Mouse (Mus musculus): ENCODE measurements around the gene Nxph1.
A peak's percentile ranks its signal among the peaks of the same experiment; 100 is the strongest.

The Nxph1 gene

DNA sequence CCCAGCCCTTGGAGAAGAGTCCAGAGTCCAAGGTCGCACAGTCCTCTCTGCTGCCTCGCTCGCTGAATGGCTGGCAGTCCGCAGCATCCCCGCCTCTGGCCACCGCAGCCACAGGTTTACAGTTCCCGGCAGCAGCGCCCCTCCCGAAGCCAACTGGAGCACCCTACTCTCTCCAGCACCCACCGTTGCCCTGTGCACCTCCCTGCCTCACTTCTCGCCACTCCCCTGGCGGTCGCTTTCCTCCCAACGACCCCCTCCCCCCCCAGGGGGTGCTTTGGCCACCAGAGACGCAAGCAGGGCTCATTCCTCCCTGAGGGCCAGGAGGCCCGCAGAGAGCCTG lies at the start of gene Nxph1:
Nxph1 (plus strand) TSS at position 301 of the 340 bp plus-strand sequence.
- no peak for DNase-seq (ENCODE audit: inconsistent ontology term)

DNA sequence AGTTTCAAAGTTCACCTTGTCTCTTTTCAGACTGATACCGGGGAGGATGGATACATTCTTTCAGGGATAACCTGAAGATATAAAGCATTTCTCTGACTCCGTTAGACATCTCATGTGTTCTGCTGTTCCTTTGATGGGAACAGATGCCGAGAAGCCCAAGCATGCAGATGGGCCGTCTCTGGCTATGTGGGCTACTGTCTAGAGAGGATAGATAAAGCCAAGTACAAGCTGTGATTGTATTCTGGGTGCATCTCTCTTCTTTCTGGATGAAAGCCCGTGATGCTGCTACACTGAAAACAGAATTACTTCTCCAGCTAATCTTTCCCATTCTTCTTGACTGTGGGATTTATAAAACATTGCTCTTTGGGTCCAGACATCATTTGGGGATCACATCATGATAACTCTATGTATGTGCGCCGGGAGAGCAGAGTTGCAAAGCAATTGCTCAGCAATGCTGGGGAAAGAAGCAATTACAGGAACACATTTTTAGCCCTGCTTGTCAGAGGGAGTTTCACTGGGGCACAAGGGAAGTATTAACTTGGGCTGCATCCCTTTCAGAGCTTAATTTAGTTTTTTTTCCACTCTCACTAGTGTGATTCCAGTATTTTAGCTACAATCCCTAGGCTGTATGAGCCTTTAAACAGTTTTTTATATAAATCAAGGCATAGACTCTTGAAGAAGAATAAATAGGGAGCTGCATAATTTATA lies 48.1 kb upstream of the Nxph1 start:
- no peak for DNase-seq (ENCODE audit: inconsistent ontology term)

DNA sequence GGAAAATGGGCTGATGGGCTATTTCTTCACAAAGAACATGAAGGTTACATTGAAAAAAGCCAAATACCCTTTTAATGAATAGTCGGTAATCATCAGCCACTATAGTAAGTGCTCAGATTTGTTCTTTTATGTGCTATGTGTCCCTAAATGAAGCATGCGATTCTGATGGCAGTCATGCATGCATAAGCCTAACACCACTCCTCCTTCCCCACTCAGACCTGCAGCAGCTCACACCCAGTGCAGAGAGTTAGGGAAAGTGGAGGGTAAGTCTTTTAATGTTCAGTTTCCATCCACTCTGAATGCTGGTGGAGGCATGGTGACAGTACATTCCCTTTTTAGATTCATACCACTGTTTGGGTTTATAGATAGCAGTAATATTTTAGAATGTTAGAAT lies 47.5 kb upstream of the Nxph1 start:
- no peak for DNase-seq (ENCODE audit: inconsistent ontology term)

DNA sequence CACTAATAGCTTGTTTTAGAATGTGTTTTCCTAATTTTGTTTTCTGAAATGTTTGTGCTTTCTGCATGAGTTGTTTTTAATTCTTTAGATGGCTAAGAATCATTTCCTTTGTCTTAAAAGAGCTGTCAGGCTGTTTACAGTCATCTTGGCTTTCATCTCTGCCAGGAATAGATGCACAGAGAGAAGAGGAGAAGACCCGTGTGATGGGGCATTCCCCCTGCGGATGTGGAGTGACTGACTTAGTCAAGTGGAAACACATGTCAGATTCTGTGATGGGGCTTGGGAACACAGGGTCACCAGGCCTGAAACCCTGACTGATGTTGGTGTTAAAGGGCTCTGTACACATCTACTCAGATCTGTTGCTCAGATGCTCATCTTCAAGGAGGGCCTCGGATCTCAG lies 40.3 kb upstream of the Nxph1 start:
- no peak for DNase-seq (ENCODE audit: inconsistent ontology term)

DNA sequence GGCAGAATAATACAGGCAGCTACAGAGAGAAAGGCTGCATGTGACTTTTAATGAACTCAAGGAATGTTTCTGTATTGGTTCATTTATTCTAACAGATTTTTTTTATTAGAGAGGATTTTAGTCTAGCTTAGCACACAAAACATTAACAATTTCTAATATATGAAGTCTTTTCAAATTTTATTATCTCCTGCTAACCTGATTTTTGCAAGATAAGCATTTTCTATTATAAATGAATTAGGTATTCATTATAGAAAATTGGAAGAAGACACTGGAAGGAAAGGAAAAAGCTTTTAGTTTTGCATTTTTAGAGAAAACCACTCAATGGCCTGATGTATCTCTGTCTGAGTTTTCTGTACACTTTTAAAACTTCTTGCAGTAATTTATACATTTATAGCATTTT lies 34.8 kb upstream of the Nxph1 start:
- DNase-seq (ENCODE audit: inconsistent ontology term) = no peak

DNA sequence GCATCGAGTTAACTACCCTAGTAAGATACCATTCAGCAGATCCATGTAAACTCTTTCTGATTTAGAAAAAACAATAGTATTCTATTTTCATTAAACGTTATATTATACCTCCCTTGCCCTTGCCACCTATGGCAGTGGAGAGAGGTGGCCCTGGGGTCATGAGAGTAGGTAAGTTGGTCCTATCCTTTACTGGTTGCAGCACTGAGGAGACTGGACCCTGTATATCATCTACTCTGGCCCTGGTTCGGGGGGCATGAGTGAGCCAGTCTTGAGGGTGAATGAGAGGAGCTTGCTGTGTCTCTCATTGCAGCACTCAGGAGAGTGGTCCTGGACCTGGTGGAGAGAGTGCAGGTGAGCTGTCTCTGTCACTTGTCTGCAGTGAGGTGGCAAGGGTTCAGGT lies 33.5 kb upstream of the Nxph1 start:
- no peak for DNase-seq (ENCODE audit: inconsistent ontology term)

DNA sequence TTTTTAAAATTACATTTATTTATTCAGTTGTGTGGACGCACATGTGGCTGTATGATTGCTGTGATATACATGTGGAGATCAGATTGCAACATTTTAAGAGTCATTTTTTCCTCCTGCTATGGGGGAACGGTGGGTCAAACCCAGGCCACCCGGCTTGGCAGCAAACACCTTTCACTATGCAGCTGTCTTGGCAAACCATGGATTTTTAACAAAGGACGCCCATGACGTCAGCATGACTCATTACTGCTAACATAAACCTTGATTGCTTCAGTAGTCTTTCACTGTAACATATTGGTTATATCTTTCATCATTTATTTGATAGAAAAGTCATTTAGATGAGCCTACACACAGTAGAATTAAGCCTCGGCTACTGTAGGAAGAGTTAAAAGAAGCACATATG lies 23.8 kb upstream of the Nxph1 start:
- DNase-seq (ENCODE audit: inconsistent ontology term) = no peak

DNA sequence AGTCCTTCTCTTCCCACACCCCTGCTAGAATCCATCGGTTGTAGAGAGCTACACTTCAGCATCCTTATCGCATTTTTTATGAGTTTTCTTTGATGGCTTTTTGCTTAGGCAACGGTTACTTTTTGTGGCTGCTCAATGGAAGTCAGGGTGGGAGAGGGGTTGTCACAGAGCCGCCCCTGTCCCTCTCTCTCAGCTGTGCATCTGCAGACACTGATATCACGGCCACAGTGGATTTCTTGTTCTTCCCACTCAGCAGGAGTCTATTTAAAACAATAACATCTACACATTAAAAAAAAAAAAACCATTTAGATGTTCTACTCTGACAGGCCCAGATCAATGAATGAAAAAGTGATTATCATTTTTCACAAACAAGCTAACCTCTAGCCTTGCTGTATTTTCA lies 13.0 kb upstream of the Nxph1 start:
- no peak for DNase-seq (ENCODE audit: inconsistent ontology term)

DNA sequence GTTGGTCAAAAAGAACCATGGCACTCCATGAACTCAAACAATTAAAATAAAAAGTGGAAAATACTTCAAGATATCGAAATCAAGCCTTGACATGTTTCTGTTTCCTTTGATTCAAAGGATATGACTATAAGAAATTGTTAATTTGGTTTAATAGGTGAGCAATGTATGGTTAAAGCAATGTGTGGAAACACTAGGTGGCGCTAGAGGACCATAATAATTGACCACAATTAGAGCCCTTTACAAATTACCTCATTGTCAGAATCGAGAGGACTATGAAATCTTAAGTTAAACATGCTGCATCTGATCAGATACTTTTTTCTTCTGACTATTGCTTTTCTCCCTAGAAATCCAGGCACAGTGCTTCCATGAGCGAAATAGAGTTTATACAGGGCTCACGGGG lies 12.5 kb upstream of the Nxph1 start:
- DNase-seq (ENCODE audit: inconsistent ontology term) = peak; percentile 55

DNA sequence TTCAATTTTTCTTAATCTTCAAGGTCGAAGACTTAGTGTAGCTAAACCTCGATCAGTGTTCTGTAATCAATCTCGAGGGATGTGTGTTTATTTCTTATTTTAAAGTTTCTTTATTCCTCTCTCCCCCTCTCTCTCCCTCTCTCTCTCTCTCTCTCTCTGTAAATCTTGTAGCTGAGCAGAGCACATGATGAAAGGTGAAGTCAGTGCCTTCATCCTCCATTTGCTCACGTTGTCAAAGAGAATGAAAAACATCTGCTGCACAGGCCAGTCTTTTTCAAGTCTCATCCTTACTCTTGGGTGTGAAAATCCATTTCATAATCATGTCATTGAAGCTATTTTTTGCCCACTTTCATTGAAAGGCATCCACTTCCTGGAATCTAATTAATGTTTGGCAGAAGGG lies 12.1 kb upstream of the Nxph1 start:
- DNase-seq (ENCODE audit: inconsistent ontology term) = no peak

DNA sequence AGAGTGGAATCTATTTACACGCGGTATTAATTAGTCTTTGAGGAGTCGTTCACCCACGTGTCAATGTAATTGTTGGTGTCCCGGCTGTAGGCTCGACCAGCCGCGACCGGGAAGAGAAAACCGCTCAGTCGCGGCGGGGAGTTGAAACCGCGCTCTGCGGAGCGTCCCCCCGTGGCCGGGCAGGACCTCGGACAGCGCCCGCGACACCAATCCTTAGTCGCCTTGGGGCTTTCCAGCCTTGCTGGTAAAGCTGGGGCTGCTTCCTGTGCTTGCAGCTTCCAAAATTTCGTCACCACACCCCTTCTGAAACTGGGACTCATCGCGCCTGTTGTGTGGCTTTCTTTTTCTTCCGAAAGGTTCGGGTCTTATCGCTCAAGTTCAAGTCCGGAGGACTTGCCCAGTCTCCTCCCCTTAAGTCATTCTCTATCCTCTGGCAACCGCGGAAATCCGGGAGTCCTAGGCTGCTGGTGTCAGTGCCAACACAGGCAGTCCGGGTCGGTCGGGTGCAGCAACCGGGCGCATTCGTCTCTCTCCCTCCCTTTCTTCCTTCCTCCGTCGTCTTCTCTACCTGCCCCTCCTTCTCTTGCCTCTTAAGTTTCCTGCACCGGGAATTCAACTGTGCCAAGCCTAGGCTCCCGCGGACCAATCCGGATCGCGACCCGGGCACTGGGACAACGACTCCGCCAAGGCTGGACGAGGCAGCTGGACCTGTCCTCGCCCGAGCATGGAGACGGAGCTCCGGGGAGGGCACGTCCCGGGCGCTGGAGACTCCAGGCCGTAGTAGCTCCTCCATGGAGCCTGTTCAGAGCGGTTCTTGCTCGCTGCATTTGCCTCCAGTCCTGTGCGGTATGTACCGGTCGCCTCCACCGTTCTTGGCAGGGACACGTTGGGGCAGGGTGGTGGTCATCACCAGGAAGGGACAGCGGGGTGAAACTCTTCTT lies 510 bp downstream of the Nxph1 start:
- DNase-seq (ENCODE audit: inconsistent ontology term) = peak; percentile 75

DNA sequence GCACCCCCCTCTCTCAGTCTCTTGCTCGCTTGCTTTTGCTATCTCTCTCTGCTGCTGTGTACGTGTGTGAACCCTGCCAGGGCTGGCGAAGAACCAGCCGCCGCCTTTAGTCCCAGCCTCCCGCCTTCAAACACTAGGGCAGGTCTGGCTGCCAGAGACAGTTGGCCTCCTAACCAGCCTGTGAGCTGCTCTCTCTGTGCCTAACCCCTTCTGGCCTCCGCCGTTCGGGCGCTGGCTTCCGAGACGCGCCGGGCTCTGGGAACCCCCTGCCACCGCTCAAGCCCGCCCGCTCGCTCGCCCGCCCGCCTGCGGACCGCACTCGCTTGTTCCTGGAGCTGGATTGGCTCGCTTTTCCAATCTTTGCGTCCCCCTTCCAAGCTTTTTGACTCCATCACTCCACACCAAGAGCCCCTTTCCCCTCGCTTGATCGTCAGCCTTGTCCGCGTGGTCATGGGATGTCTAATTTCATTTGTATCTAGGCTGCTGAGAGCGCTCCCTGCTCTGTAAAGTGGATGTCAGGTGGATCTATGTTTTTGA lies 1.5 kb downstream of the Nxph1 start:
- no peak for DNase-seq (ENCODE audit: inconsistent ontology term)

DNA sequence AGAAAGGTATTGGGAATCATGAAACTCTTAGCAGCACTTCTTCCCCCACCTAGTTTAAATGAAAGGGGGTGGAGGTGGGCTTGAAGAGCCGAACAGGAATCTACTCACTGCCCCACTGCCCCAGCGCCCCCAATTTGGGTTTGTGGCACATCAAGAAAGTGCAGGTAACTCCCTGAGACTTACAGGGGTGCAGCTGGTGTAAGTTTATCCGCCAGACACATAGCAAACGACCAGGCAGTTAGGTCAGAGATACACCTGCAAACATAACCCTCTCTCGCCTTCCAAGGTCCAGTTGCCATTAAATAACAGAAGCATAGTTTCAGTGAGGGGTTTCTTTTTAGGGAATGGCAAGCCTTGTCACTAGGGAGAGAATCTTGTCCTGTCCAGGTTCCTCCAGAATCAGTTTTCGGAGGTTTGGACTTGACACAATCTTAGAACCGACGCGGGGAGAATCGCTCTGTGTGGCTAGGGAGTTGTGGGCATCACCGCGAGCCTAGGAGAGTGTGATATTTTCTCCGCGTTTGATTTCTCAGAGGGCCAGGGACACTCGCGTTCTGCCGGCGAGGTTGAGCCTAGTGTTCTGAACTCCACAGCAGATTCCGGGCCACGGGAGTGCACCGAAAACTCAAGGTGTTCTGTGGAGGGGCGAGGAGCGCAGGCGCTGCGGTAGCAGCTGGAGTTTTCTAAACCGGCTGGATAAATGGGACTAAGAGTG lies 2.5 kb downstream of the Nxph1 start:
- no peak for DNase-seq (ENCODE audit: inconsistent ontology term)

DNA sequence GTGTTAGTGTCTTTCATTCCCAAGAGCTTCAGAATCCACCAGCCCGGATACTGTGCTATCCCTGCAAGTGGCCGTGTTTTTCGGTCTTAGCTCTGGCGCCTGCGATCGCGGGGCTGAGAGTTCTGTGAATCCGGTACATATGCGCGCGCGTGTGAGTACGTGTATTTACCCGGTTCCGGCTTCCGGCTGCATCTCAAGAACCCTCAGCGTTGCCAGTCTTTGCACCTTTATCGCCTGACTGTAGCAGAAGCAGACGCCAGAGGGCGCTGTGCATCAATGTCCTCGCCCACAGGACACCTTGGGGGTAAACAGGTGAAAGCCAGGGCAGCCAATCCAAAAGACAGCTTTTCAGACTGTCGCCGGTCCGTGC lies 3.1 kb downstream of the Nxph1 start:
- DNase-seq (ENCODE audit: inconsistent ontology term) = no peak

DNA sequence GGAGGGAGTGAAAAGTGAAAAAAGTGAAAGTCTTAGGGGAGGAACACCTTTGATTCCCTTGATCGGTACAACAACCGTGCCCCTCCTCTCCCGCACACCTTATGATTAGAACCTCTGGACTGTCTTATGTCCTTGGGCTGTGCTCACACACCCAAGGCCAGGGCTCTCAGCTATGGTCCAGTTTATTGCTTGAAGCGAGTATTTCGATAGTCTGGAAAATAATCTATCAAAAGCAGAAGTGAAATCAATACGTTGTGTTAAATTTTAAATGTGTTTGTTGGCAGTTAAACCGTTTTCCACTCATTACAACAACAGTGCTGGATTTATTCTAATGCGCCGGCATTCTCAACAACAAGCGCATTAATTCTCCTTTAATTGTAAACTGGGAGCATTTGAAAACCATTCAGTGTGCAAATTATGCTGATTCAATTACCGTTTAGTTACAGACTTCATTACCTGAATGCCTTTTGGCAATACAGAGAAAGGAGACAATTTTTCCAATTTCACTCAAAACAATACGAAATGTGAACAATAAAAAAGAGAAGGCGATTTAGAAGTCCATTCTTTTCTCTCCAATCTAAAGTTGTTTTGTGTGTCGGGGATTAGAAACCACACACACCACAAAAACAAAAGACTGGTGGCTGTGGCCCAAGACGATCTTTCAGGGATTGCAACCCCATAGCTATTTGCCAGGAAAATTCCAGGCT lies 3.8 kb downstream of the Nxph1 start:
- DNase-seq (ENCODE audit: inconsistent ontology term) = no peak

DNA sequence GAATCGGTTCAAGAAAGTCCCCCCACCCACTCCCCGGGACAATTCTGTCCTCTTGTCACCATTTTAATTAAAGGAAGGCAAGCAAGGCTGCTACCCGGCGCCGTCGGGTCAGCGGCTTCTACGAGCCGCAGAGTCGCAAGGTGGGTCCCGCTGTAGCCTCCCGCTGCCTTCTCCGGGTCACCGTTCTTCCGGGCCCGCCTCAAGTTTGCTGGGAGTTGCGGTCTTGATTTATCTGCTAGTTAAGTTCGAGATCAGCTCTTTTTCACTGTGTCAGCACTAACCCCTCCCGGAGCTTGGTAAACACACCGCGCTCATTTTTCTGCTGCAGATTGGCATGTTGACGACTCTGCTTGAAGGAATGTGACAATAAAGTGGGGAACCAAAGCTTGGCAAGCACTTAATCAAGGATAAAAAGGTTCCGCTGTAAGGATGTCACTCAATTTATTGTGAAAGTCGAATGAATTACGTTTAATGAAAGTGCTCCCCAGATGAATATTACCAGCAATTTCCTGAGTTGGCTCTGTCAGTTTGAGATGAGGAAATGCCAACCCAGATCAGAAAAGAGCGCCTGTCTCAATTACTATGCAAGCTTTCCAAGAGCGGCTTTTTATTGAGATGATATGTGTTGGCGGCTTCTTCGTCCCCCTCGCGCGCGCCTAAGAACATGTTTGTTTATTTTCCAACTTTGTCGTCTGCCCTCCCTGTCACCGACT lies 7.7 kb downstream of the Nxph1 start:
- no peak for DNase-seq (ENCODE audit: inconsistent ontology term)

DNA sequence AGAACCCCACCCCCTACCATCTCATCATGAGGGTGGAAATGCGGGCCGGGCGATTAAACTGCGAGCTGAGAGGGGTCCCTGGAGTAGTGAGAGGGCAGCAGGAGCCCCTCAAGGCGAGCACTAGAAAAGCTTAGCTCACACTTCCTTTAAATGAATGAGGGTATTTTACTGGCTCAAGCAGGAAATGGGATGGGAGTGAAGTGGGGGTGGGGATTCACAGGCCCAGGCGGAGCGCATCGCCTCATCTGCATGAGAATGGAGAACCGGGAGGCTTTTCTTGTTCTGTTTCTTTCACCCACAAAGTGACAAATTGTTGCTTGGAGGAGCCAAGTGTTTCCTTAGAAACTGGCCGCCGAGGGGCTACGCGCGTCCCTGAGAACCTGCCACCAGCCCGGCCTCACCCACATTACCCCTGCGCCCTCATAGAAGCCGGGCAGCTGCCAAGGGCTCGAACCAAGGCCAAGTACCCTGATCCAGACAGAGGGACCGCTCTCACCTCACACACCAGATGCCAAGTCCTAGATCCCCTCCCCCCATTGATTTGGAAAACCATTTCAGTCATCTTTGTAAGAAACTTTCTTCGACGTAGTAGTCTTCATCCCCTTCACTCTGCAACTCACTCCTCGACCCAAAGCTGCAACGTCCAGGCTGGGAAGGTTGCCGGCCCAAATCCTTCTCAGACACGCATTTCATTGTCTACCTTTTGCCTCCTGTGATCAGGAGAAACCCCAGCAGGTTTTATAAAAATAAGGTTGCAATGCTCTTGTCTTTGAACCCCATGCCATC lies 8.7 kb downstream of the Nxph1 start:
- no peak for DNase-seq (ENCODE audit: inconsistent ontology term)

DNA sequence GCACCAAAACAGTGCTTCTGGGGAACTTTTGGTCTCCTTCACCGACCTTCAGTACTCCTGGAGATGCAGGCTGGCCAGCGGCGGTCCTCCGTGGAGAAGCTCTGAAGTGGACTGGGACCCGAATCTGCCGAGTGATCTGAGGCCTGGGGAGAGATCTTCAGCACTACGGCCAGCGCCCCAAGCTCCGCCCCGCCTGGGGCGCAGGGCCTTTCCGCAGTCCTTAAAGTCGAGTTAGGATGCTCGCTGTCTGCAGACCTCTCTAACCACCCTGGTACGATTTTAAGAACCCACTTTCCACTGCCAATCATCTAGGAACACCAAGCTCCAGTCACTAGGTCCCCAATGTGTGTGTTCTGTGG lies 9.3 kb downstream of the Nxph1 start:
- peak; percentile 61 for DNase-seq (ENCODE audit: inconsistent ontology term)

DNA sequence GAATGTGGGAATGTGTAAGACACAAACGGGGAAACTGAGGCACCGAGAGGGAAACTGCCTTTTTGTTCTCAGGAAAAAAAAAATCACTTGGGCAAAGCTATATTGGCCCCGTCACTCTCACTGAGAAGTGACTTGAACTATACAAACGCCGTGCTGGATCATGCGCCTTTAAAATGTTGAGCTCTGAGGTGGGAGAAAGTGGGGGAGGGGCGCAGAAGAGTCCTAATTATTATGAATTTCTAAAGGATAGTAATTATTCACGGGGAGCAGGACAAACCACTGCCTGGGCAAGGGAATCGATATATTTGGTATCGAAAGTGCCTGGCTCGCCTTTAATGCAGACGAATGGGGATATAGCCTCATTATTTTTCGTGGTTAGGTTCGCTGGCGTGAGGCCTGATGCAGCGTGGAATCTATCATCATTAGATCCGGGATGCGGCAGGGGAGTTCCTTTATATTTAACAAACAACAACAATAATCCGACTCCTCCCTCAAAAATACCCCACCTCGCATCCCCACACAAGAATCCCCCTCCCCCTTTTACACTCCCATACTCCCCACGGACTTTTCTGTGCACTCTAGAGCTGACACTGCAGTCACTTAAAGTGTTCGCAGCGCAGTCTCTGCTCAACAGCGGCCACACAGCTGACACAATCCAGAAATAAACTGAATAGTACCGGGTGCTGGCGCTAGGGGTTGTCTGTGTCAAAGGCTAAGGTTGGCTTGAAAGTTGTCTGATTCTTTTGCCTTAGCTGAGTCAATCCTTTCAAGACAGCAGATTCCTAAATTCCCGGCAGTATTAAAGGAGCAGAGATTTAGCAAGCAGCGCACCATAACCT lies 10.1 kb downstream of the Nxph1 start:
- peak; percentile 29 for DNase-seq (ENCODE audit: inconsistent ontology term)

DNA sequence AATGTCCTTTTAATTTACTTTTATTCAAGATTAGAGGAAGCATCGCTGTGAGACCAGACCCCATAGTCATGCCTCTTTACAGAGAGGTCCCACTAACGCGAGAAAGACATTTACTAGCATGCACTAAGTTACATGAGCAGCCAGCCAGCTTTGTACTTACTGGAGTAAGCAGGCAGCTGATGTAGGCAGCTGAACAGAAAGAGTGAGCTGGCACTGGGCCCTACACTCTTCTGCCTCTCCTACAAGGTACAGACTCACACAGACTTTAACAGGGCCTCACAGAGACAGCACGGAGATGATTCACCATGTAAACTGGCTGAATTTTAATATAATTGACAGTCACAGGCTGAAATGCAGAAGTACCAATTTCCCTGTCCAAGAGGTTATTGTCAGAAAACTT lies 11.6 kb downstream of the Nxph1 start:
- DNase-seq (ENCODE audit: inconsistent ontology term) = no peak

Measured in Muller cell, postnatal 12 days (primary cell).